Mouse (Mus musculus): ENCODE data around the gene Fbxl20. TPM values are rescaled to one million over a fixed set of nuclear protein-coding genes. Genes with fewer than 3 reads are reported as not detected.

Gene Fbxl20
- polyA plus RNA-seq, 1 experiment from 2014 or later, result 23.4 TPM

GRCm38 (mm10) chr11:98113504-98113903 lies 36.7 kb downstream of the Fbxl20 start:
- no peak overlapping the region for H3K9ac ChIP-seq (ENCODE audit: low read length)
- ATAC-seq (ENCODE audit: low FRiP score) (no peak), DNase-seq (ENCODE audit: low spot score, missing footprints) (no peak)
- peaks cover 5% of the 10 kb centered on the region; the same call in 1 of the 2 replicates for H3K36me3 ChIP-seq (ENCODE audit: control insufficient read depth, insufficient read depth, low read length)
- no peaks in the 10 kb centered on the region for H3K27me3 ChIP-seq (ENCODE audit: control insufficient read depth, insufficient read depth, low read length)
- H3K4me2 ChIP-seq, result no peak overlapping the region
- H3K4me3 ChIP-seq (ENCODE audit: low read depth, low read length), result no peak overlapping the region
- H3K9me3 ChIP-seq (ENCODE audit: control insufficient read depth, low read length), result no peaks in the 10 kb centered on the region
- H3K4me1 ChIP-seq (ENCODE audit: control insufficient read depth, insufficient read depth, low read length), result no peaks in the 10 kb centered on the region
- no peak overlapping the region for H3K27ac ChIP-seq (ENCODE audit: low read depth, low read length)
- 62% methylated on average over 4 of the region's 4 CpGs for WGBS

GRCm38 (mm10) chr11:98109706-98110105 lies 40.5 kb downstream of the Fbxl20 start:
- peaks cover 5% of the 10 kb centered on the region; the same call in 1 of the 2 replicates for H3K36me3 ChIP-seq (ENCODE audit: control insufficient read depth, insufficient read depth, low read length)
- H3K27me3 ChIP-seq (ENCODE audit: control insufficient read depth, insufficient read depth, low read length), result no peaks in the 10 kb centered on the region
- H3K9ac ChIP-seq (ENCODE audit: low read length), result no peak overlapping the region
- no peak overlapping the region for H3K27ac ChIP-seq (ENCODE audit: low read depth, low read length)
- H3K4me3 ChIP-seq (ENCODE audit: low read depth, low read length), result no peak overlapping the region
- H3K4me1 ChIP-seq (ENCODE audit: control insufficient read depth, insufficient read depth, low read length), result no peaks in the 10 kb centered on the region
- H3K9me3 ChIP-seq (ENCODE audit: control insufficient read depth, low read length), result no peaks in the 10 kb centered on the region
- DNase-seq (ENCODE audit: low spot score, missing footprints), result no peak
- 90% methylated on average over 5 of the region's 5 CpGs for WGBS
- ATAC-seq (ENCODE audit: low FRiP score), result no peak
- no peak overlapping the region for H3K4me2 ChIP-seq

GRCm38 (mm10) chr11:98101332-98101731 lies 48.9 kb downstream of the Fbxl20 start:
- peaks cover 10% of the 10 kb centered on the region for H3K36me3 ChIP-seq (ENCODE audit: control insufficient read depth, insufficient read depth, low read length)

DNA sequence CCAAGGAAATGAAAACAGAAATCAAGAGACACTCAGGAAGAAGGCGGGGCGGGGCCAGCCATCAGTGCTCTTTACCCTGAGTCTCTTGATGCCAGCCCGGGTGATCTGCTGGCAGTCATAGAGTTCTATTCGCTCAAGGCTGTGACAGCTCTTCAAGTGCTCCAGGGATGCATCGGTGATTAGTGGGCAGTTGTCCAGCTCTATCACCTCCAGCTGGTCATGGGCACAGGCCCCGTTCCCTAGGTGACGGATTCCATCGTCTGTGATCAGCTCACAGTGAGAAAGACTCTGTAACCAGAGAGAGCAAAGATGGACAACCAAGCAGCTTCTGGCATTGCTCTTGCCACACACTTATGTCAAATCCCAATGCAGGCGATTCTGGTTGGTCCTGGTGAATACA lies 59.6 kb downstream of the Fbxl20 start:
- 90% methylated on average over 9 of the region's 9 CpGs for WGBS
- ATAC-seq (ENCODE audit: low FRiP score), result no peak
- Histone ChIP-seq H3K9me3 (ENCODE audit: control insufficient read depth, low read length) (no peaks in the 10 kb centered on the region), H3K4me2 (no peak overlapping the region), H3K4me1 (ENCODE audit: control insufficient read depth, insufficient read depth, low read length) (no peaks in the 10 kb centered on the region), H3K9ac (ENCODE audit: low read length) (no peak overlapping the region), H3K4me3 (ENCODE audit: low read depth, low read length) (no peak overlapping the region), H3K36me3 (ENCODE audit: control insufficient read depth, insufficient read depth, low read length) (peaks cover 9% of the 10 kb centered on the region; the same call in 1 of the 2 replicates), H3K27ac (ENCODE audit: low read depth, low read length) (no peak overlapping the region), H3K27me3 (ENCODE audit: control insufficient read depth, insufficient read depth, low read length) (no peaks in the 10 kb centered on the region)
- no peak for DNase-seq (ENCODE audit: low spot score, missing footprints)

More at GRCm38 (mm10) chr11:98101332-98101731, 48.9 kb downstream of the Fbxl20 start:
- Histone ChIP-seq H3K27me3 (ENCODE audit: control insufficient read depth, insufficient read depth, low read length) (no peaks in the 10 kb centered on the region), H3K9ac (ENCODE audit: low read length) (no peak overlapping the region), H3K9me3 (ENCODE audit: control insufficient read depth, low read length) (no peaks in the 10 kb centered on the region), H3K4me2 (no peak overlapping the region), H3K4me1 (ENCODE audit: control insufficient read depth, insufficient read depth, low read length) (no peaks in the 10 kb centered on the region), H3K4me3 (ENCODE audit: low read depth, low read length) (no peak overlapping the region), H3K27ac (ENCODE audit: low read depth, low read length) (no peak overlapping the region)
- no peak for DNase-seq (ENCODE audit: low spot score, missing footprints)
- 86% methylated on average over 3 of the region's 3 CpGs for WGBS
- ATAC-seq (ENCODE audit: low FRiP score), result no peak

GRCm38 (mm10) chr11:98088224-98088623 lies 62.0 kb downstream of the Fbxl20 start:
- Histone ChIP-seq H3K4me2 (no peak overlapping the region), H3K9me3 (ENCODE audit: control insufficient read depth, low read length) (no peaks in the 10 kb centered on the region), H3K27me3 (ENCODE audit: control insufficient read depth, insufficient read depth, low read length) (no peaks in the 10 kb centered on the region), H3K4me3 (ENCODE audit: low read depth, low read length) (no peak overlapping the region), H3K27ac (ENCODE audit: low read depth, low read length) (no peak overlapping the region), H3K9ac (ENCODE audit: low read length) (no peak overlapping the region), H3K36me3 (ENCODE audit: control insufficient read depth, insufficient read depth, low read length) (peaks cover 9% of the 10 kb centered on the region; the same call in 1 of the 2 replicates), H3K4me1 (ENCODE audit: control insufficient read depth, insufficient read depth, low read length) (no peaks in the 10 kb centered on the region)
- ATAC-seq (ENCODE audit: low FRiP score), result no peak
- no peak for DNase-seq (ENCODE audit: low spot score, missing footprints)
- 55% methylated on average over 7 of the region's 7 CpGs for WGBS

DNA sequence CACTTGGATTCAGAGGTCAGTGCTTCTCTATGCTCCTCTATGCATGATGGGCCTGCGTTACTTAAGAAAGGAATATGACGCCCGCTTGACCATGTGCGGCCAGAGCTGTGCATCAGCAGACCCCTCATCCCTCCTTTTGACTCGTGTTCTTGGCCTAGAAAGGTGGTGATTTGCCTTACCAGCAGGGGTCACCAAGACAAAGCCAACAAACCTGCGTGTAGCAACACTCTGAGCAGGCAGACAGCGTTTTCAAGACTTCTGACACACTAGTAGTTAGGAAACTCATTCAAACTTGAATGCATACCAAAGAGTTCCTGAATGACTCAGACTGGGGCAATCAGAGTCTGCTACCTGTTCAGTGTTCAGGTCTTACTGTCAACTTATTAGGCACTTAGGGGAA lies 63.6 kb downstream of the Fbxl20 start:
- H3K27me3 ChIP-seq (ENCODE audit: control insufficient read depth, insufficient read depth, low read length), result no peaks in the 10 kb centered on the region
- 70% methylated on average over 7 of the region's 7 CpGs for WGBS

DNA sequence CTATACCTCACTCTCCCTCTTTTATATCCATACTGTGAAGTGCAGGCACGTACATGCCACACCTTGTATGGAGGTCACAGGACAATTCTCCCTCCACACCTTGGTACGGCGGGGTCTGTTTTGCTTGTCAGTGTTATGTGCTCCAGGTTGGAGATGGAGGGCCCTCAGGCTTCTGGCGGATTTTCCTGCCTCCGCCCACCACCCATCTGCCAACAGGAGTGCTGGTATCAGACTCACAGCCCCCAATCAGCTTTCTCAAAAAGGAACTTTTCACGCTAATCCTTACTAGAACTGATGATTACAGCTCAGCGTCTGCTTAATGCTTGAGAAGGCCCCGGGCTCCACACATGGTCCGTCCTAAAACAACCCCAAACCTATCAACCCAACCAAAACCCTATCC lies 64.1 kb downstream of the Fbxl20 start:
- H3K27me3 ChIP-seq (ENCODE audit: control insufficient read depth, insufficient read depth, low read length), result no peaks in the 10 kb centered on the region
- H3K9me3 ChIP-seq (ENCODE audit: control insufficient read depth, low read length), result no peaks in the 10 kb centered on the region
- H3K4me3 ChIP-seq (ENCODE audit: low read depth, low read length), result no peak overlapping the region
- no peak overlapping the region for H3K4me2 ChIP-seq
- H3K9ac ChIP-seq (ENCODE audit: low read length), result no peak overlapping the region
- DNase-seq (ENCODE audit: low spot score, missing footprints) (no peak), ATAC-seq (ENCODE audit: low FRiP score) (no peak)
- H3K4me1 ChIP-seq (ENCODE audit: control insufficient read depth, insufficient read depth, low read length), result no peaks in the 10 kb centered on the region
- 92% methylated on average over 9 of the region's 9 CpGs for WGBS
- peaks cover 3% of the 10 kb centered on the region; the same call in 1 of the 2 replicates for H3K36me3 ChIP-seq (ENCODE audit: control insufficient read depth, insufficient read depth, low read length)
- no peak overlapping the region for H3K27ac ChIP-seq (ENCODE audit: low read depth, low read length)

More for the DNA sequence above, 63.6 kb downstream of the Fbxl20 start:
- DNase-seq (ENCODE audit: low spot score, missing footprints) (no peak), ATAC-seq (ENCODE audit: low FRiP score) (no peak)
- H3K9ac ChIP-seq (ENCODE audit: low read length), result no peak overlapping the region
- H3K9me3 ChIP-seq (ENCODE audit: control insufficient read depth, low read length), result no peaks in the 10 kb centered on the region
- H3K4me2 ChIP-seq, result no peak overlapping the region
- peaks cover 5% of the 10 kb centered on the region; the same call in 1 of the 2 replicates for H3K36me3 ChIP-seq (ENCODE audit: control insufficient read depth, insufficient read depth, low read length)
- H3K27ac ChIP-seq (ENCODE audit: low read depth, low read length), result no peak overlapping the region
- H3K4me1 ChIP-seq (ENCODE audit: control insufficient read depth, insufficient read depth, low read length), result no peaks in the 10 kb centered on the region
- H3K4me3 ChIP-seq (ENCODE audit: low read depth, low read length), result no peak overlapping the region

- Histone ChIP-seq H3K9me3 (ENCODE audit: control insufficient read depth, low read length) (no peaks in the 10 kb centered on the region), H3K36me3 (ENCODE audit: control insufficient read depth, insufficient read depth, low read length) (no peaks in the 10 kb centered on the region), H3K4me1 (ENCODE audit: control insufficient read depth, insufficient read depth, low read length) (no peaks in the 10 kb centered on the region), H3K9ac (ENCODE audit: low read length) (no peak overlapping the region), H3K27me3 (ENCODE audit: control insufficient read depth, insufficient read depth, low read length) (no peaks in the 10 kb centered on the region), H3K4me3 (ENCODE audit: low read depth, low read length) (no peak overlapping the region), H3K4me2 (no peak overlapping the region), H3K27ac (ENCODE audit: low read depth, low read length) (no peak overlapping the region)
- DNase-seq (ENCODE audit: low spot score, missing footprints) (no peak), ATAC-seq (ENCODE audit: low FRiP score) (no peak)
- whole genome bisulfite sequencing, result 91% methylated on average over 7 of the region's 7 CpGs
These were observed 67.5 kb downstream of the Fbxl20 start for GRCm38 (mm10) chr11:98082745-98083144.

GRCm38 (mm10) chr11:98080450-98080849 lies 69.8 kb downstream of the Fbxl20 start:
- Histone ChIP-seq H3K9me3 (ENCODE audit: control insufficient read depth, low read length) (no peaks in the 10 kb centered on the region), H3K9ac (ENCODE audit: low read length) (no peak overlapping the region), H3K27me3 (ENCODE audit: control insufficient read depth, insufficient read depth, low read length) (no peaks in the 10 kb centered on the region), H3K4me2 (no peak overlapping the region), H3K4me3 (ENCODE audit: low read depth, low read length) (no peak overlapping the region), H3K36me3 (ENCODE audit: control insufficient read depth, insufficient read depth, low read length) (no peaks in the 10 kb centered on the region), H3K27ac (ENCODE audit: low read depth, low read length) (no peak overlapping the region), H3K4me1 (ENCODE audit: control insufficient read depth, insufficient read depth, low read length) (no peaks in the 10 kb centered on the region)
- ATAC-seq (ENCODE audit: low FRiP score) (no peak), DNase-seq (ENCODE audit: low spot score, missing footprints) (no peak)
- 91% methylated on average over 6 of the region's 6 CpGs for WGBS
